Comparison of ENCODE assay signal across 8 mouse cellular contexts in genomic region chr4:44065355-44066025, GRCm38 (mm10). TPM values are rescaled to one million over a fixed set of nuclear protein-coding genes. Genes with fewer than 3 reads are reported as not detected.
DNase-seq lines count a peak whose midpoint lies in the region; ATAC-seq and TF ChIP-seq lines count a peak whose summit lies in the region.

No protein-coding gene starts in this region.

- H3K27me3 ChIP-seq in heart, embryonic 10.5 days (ENCODE audit: insufficient read depth, poor library complexity, severe bottlenecking) = no peaks in the 10 kb centered on the region
- H3K27me3 ChIP-seq in kidney, embryonic 14.5 days (ENCODE audit: control insufficient read depth, insufficient read depth, low read length) = no peaks in the 10 kb centered on the region
- H3K27me3 ChIP-seq in limb, embryonic 14.5 days (ENCODE audit: control insufficient read depth, insufficient read depth, low read length) = no peaks in the 10 kb centered on the region

- H3K4me1 ChIP-seq in embryonic fibroblast, embryonic 13.5 days (ENCODE audit: control insufficient read depth, insufficient read depth, low read length) = no peaks in the 10 kb centered on the region
- peaks cover 23% of the 10 kb centered on the region for H3K4me1 ChIP-seq in heart, embryonic 10.5 days
- 0 out of 2 replicates have a peak, but pooled peaks cover 3% of the 10 kb centered on the region for H3K4me1 ChIP-seq in kidney, embryonic 14.5 days (ENCODE audit: control insufficient read depth, insufficient read depth, low read length)
- H3K4me1 ChIP-seq in limb, embryonic 14.5 days (ENCODE audit: control insufficient read depth, insufficient read depth, low read length) = no peaks in the 10 kb centered on the region

- H3K4me2 ChIP-seq in kidney, embryonic 14.5 days (replicated peaks; ENCODE audit: low read depth, low read length) = peak overlapping the region; percentile 35; the same call in 1 of the 2 replicates
- H3K4me2 ChIP-seq in limb, embryonic 14.5 days (replicated peaks; ENCODE audit: low read depth, low read length, severe bottlenecking) = peak overlapping the region; percentile 18; the same call in 1 of the 2 replicates

- no peaks in the 10 kb centered on the region for H3K9me3 ChIP-seq in heart, embryonic 10.5 days
- H3K9me3 ChIP-seq in kidney, embryonic 14.5 days (ENCODE audit: control insufficient read depth, low read length) = no peaks in the 10 kb centered on the region
- H3K9me3 ChIP-seq in limb, embryonic 14.5 days (ENCODE audit: control insufficient read depth, low read length) = no peaks in the 10 kb centered on the region

- H3K4me3 ChIP-seq in embryonic fibroblast, embryonic 13.5 days (ENCODE audit: insufficient read depth, low read length) = no peak overlapping the region
- H3K4me3 ChIP-seq in heart, embryonic 10.5 days = peak overlapping the region; percentile 28
- no peak overlapping the region; the same call in 1 of the 2 replicates for H3K4me3 ChIP-seq in kidney, embryonic 14.5 days (ENCODE audit: low read length)
- no peak overlapping the region for H3K4me3 ChIP-seq in limb, embryonic 14.5 days (replicated peaks; ENCODE audit: low read length)

- no peak for TF ChIP-seq POLR2A in embryonic fibroblast, embryonic 13.5 days (IDR thresholded peaks at IDR 0.05; ENCODE audit: low read depth, low read length)
- no peak for TF ChIP-seq POLR2A in limb, embryonic 14.5 days (IDR thresholded peaks at IDR 0.05; ENCODE audit: borderline replicate concordance, extremely low read depth, insufficient read depth, insufficient read length)

- WGBS in heart, embryonic 10.5 days = 32% methylated on average over 16 of the region's 16 CpGs
- WGBS in kidney, embryonic 14.5 days = 27% methylated on average over 16 of the region's 16 CpGs
- 32% methylated on average over 16 of the region's 16 CpGs for WGBS in limb, embryonic 14.5 days

- no peak overlapping the region for H3K27ac ChIP-seq in embryonic fibroblast, embryonic 13.5 days (ENCODE audit: insufficient read depth, low read length)
- H3K27ac ChIP-seq in heart, embryonic 10.5 days = peak overlapping the region; percentile 53; the same call in 1 of the 2 replicates
- H3K27ac ChIP-seq in kidney, embryonic 14.5 days (ENCODE audit: low read depth, low read length) = no peak overlapping the region; the same call in 1 of the 2 replicates
- H3K27ac ChIP-seq in limb, embryonic 14.5 days (replicated peaks; ENCODE audit: low read depth, low read length) = no peak overlapping the region

- peak; percentile 81 for ATAC-seq in kidney, embryonic 14.5 days (ENCODE audit: low FRiP score, low TSS enrichment)
- ATAC-seq in limb, embryonic 14.5 days (ENCODE audit: low FRiP score, low read depth) = peak; percentile 75; the same call in 1 of the 2 replicates

- peak; percentile 94 for DNase-seq in B cell, adult 2 months
- peak; percentile 88 for DNase-seq in brain, adult 2 months (ENCODE audit: low read depth, low spot score)
- peak; percentile 93 for DNase-seq in heart, embryonic 10.5 days (ENCODE audit: low spot score)
- peak; percentile 86 for DNase-seq in limb, embryonic 14.5 days (ENCODE audit: low spot score)
- DNase-seq in monocyte, adult 2 months (ENCODE audit: low read depth in 1 of 2, low spot score in 2 of 2) = peak; percentile 55 to 77
- DNase-seq in spleen, postnatal 36 days (ENCODE audit: low spot score in 2 of 2) = peak; percentile 86 to 87

- H3K9ac ChIP-seq in kidney, embryonic 14.5 days (ENCODE audit: low read depth, low read length) = no peak overlapping the region; the same call in 1 of the 2 replicates
- no peak overlapping the region for H3K9ac ChIP-seq in limb, embryonic 14.5 days (ENCODE audit: low read depth, low read length, severe bottlenecking)

- TF ChIP-seq CTCF in embryonic fibroblast, embryonic 13.5 days (IDR thresholded peaks at IDR 0.05; ENCODE audit: borderline replicate concordance, insufficient read depth, low read length) = peak; percentile 96

- peaks cover 13% of the 10 kb centered on the region for H3K36me3 ChIP-seq in heart, embryonic 10.5 days
- no peaks in the 10 kb centered on the region for H3K36me3 ChIP-seq in kidney, embryonic 14.5 days (ENCODE audit: control insufficient read depth, insufficient read depth, low read length)
- peaks cover 13% of the 10 kb centered on the region; the same call in 1 of the 2 replicates for H3K36me3 ChIP-seq in limb, embryonic 14.5 days (ENCODE audit: control insufficient read depth, insufficient read depth, low read length)

RNA-seq across cellular contexts. Expression of gene Gne, which starts 18.5 kb away (rescaled TPM):
- polyA plus RNA-seq in embryonic fibroblast, embryonic 13.5 days (2011; ENCODE audit: insufficient read length, low read depth, missing spikeins) = 27.8 and 40.1 TPM in 2 replicates
- polyA plus RNA-seq in heart, embryonic 10.5 days (2016; fragmentation: Nextera tagmentation; extraction: Ambion mirVana) = 27.8 and 38.6 TPM in 2 replicates
- 14.4 and 23.2 TPM in 2 replicates for polyA plus RNA-seq in kidney, embryonic 14.5 days (2014; fragmentation: Nextera tagmentation; extraction: Ambion mirVana)
- polyA plus RNA-seq in limb, embryonic 14.5 days (2012; rRNA removed) = 13.8 and 18.1 TPM in 2 replicates
- polyA plus RNA-seq in limb, embryonic 14.5 days (2014; fragmentation: Nextera tagmentation; extraction: Ambion mirVana) = 27.3 and 27.8 TPM in 2 replicates
